Mouse (Mus musculus) G1E (cell line): ENCODE data around the gene Camkv. TPM values are rescaled to one million over a fixed set of nuclear protein-coding genes. Genes with fewer than 3 reads are reported as not detected.

Source experiments
- ATAC-seq: 2 replicates; pipeline ENCODE4 v1.8.0; 2016; ENCODE audit warnings: mild to moderate bottlenecking; ENCODE audit not compliant: insufficient number of reproducible peaks, poor library complexity, low FRiP score, severe bottlenecking; ENCODE audit errors: extremely low read depth
- DNase-seq: peaks from one replicate; pipeline ENCODE4 v3.0.0; 2012; ENCODE audit warnings: low spot score
- H3K27me3 ChIP-seq: 2 replicates; pipeline ENCODE4 v1.6.1; 2012; ENCODE audit warnings: mild to moderate bottlenecking, low read length, inconsistent platforms; ENCODE audit not compliant: insufficient read depth
- H3K36me3 ChIP-seq: replicated peaks from 2 replicates; pipeline ENCODE3; 2012; ENCODE audit warnings: mild to moderate bottlenecking, inconsistent platforms
- H3K4me1 ChIP-seq: 2 replicates; pipeline ENCODE4 v1.6.1; 2012; ENCODE audit warnings: low read depth, low read length, inconsistent platforms, mixed read lengths; ENCODE audit not compliant: insufficient read depth
- H3K4me3 ChIP-seq: 2 replicates; pipeline ENCODE4 v1.5.1; 2012; ENCODE audit warnings: low read depth, mild to moderate bottlenecking, inconsistent platforms, low read length, moderate library complexity, mixed read lengths
- H3K9me3 ChIP-seq: replicated peaks from 2 replicates; pipeline ENCODE4 v1.6.1; 2012; ENCODE audit warnings: inconsistent platforms
- CTCF ChIP-seq: IDR thresholded peaks from 2 replicates; pipeline ENCODE4 v1.5.1; 2012; ENCODE audit warnings: low read depth, low read length, inconsistent platforms, mixed read lengths
- GATA1 ChIP-seq: IDR thresholded peaks from 2 replicates; pipeline ENCODE4 v1.6.1; 2012; ENCODE audit warnings: borderline replicate concordance, low read length, inconsistent platforms, mixed read lengths
- GATA2 ChIP-seq: IDR thresholded peaks from 2 replicates; pipeline ENCODE4 v1.6.1; 2012; ENCODE audit warnings: low read depth, low read length, inconsistent platforms, borderline replicate concordance
- POLR2AphosphoS5 ChIP-seq: IDR thresholded peaks from 2 replicates; pipeline ENCODE4 v1.6.1; 2012; ENCODE audit warnings: low read depth, low read length, inconsistent platforms; ENCODE audit not compliant: insufficient replicate concordance
- TAL1 ChIP-seq: conservative IDR thresholded peaks from 2 replicates; pipeline ENCODE4 v1.6.1; 2012; ENCODE audit warnings: low read depth, low read length, inconsistent platforms, mixed read lengths
- polyA plus RNA-seq: library from polyadenylated mRNA; stranded (reverse); fragments of >175 nt; gene quantifications from 2 replicates; pipeline ENCODE4 v1.2.3, GENCODE M21; 2012
- total RNA-seq, 2 experiments: library from RNA; stranded (forward) in 1 of 2; stranded (reverse) in 1 of 2; fragments of 200-1000 nt in 1 of 2; fragments of >200 nt in 1 of 2; fragmentation: Nextera tagmentation in 1 of 2; gene quantifications; 2 replicates each; pipeline ENCODE4 v1.2.3; 2014 to 2017

Camkv gene
- total and polyA plus RNA-seq, 3 experiments, result 0.11 TPM; not detected in 2

DNA sequence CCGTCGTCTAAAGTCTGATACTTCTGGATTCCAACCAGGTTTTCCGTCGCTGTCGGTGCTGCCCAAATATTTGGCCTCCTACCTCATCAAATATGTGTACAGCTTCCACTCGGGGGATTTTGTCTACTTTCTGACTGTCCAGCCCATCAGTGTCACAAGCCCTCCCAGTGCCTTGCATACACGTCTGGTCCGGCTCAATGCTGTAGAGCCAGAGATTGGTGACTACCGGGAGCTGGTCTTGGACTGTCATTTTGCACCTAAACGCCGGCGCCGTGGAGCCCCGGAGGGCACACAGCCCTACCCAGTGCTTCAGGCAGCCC is 27.7 kb upstream of the Camkv start:
- no peak for TF ChIP-seq GATA1
- TF ChIP-seq GATA2, result no peak
- TF ChIP-seq POLR2AphosphoS5, result no peak
- no peak for TF ChIP-seq CTCF
- TF ChIP-seq TAL1, result no peak
- Histone ChIP-seq H3K4me1 (peaks cover 27% of the 10 kb centered on the region), H3K27me3 (peaks cover 50% of the 10 kb centered on the region), H3K9me3 (no peaks in the 10 kb centered on the region), H3K36me3 (peaks cover 7% of the 10 kb centered on the region), H3K4me3 (no peak overlapping the region)
- DNase-seq (no peak), ATAC-seq (no peak)

DNA sequence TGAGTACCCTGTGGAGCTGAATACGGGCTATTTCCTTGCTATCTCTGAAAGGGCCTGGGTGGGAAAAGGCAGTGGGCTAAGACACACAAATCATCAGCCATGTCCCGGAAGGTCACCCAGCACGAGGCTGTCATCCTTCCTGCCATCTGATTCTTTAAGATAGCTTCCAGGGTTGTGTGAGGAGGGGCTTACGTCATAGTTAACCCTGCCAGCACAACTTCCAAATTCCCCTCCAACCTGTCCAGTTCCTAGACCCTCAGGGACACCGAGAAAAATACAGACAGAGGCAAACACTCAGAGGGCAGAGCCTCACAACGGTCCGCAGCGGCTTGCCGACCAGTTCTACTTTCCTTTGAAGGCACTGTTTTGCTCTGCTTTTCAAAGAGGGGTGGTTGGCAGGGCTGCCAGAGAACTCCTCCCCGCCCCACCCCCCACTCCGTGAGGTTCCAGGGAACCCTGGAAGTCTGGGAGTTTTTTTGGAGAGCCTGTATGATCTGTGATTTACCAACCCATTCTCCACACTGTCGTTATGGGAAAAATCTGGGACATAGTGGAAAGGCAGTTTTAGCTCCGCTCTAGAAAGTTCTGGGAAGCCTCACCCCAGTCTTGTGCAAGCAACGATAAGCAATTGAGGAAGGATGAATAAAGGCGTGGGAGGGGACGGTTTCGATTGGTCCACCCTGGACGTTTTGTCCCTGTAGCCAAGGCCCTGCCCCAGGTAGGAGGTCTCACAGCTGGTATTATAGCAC is 26.9 kb upstream of the Camkv start:
- ATAC-seq (no peak), DNase-seq (no peak)
- TF ChIP-seq GATA1, result no peak
- no peak for TF ChIP-seq CTCF
- TF ChIP-seq POLR2AphosphoS5, result no peak
- no peak for TF ChIP-seq GATA2
- no peak for TF ChIP-seq TAL1
- H3K36me3 ChIP-seq, result no peaks in the 10 kb centered on the region
- H3K9me3 ChIP-seq, result no peaks in the 10 kb centered on the region
- H3K4me3 ChIP-seq, result no peak overlapping the region
- peaks cover 59% of the 10 kb centered on the region for H3K27me3 ChIP-seq
- H3K4me1 ChIP-seq, result peaks cover 27% of the 10 kb centered on the region

GRCm38 (mm10) chr9:107910025-107910769 is 25.3 kb upstream of the Camkv start:
- peaks cover 73% of the 10 kb centered on the region for H3K27me3 ChIP-seq
- no peaks in the 10 kb centered on the region for H3K9me3 ChIP-seq
- ATAC-seq (no peak), DNase-seq (no peak)
- no peaks in the 10 kb centered on the region for H3K36me3 ChIP-seq
- peaks cover 27% of the 10 kb centered on the region for H3K4me1 ChIP-seq
- TF ChIP-seq POLR2AphosphoS5 (no peak), CTCF (no peak), GATA1 (no peak), TAL1 (no peak), GATA2 (no peak)
- H3K4me3 ChIP-seq, result no peak overlapping the region

- Histone ChIP-seq H3K4me3 (no peak overlapping the region), H3K27me3 (peaks cover 94% of the 10 kb centered on the region), H3K36me3 (no peaks in the 10 kb centered on the region), H3K4me1 (no peaks in the 10 kb centered on the region), H3K9me3 (no peaks in the 10 kb centered on the region)
- TF ChIP-seq TAL1, result no peak
- no peak for TF ChIP-seq CTCF
- no peak for DNase-seq
- no peak for ATAC-seq
Measured at GRCm38 (mm10) chr9:107914764-107915420, 20.6 kb upstream of the Camkv start.

DNA sequence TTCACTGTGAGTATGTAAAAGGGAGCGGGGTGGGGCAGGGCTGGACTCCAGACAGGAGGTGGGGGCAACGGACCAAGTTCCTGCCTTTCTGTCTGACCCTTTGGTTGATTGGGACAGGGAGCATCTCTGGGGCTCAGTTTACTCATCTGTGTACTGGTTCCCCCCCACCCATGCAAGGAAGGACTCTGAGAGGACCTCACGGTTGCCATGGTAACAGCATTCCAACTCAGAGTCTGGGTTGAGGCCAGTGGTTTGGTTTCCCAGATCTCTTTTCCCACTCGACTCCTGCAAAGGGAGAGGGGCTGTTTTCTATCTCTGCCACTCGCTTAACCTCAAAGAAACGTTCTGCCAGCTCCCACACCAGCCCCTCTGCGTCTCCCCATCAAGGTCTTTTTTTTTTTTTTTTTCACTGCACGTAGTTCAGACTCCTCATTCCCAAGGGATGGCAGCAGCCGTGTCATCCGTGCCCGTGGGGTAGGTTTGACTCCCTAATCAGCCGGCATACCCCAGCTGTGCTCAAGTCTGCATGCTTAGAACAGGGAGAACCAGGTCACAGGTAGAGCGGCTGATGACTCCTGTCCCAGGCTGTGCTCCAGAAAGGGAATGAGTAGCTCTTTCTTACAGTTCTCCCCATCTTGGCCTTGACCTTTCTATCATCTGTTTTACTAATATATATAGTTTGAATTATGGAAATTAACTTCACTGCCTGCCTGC is 17.4 kb upstream of the Camkv start:
- ATAC-seq (no peak), DNase-seq (no peak)
- Histone ChIP-seq H3K9me3 (no peaks in the 10 kb centered on the region), H3K36me3 (no peaks in the 10 kb centered on the region), H3K27me3 (peaks cover 84% of the 10 kb centered on the region), H3K4me3 (no peak overlapping the region), H3K4me1 (no peaks in the 10 kb centered on the region; the same call in 1 of the 2 replicates)
- TF ChIP-seq POLR2AphosphoS5 (no peak), GATA1 (no peak), GATA2 (no peak), CTCF (no peak), TAL1 (no peak)

- Histone ChIP-seq H3K36me3 (no peaks in the 10 kb centered on the region), H3K4me3 (no peak overlapping the region), H3K27me3 (peaks cover 85% of the 10 kb centered on the region), H3K4me1 (no peaks in the 10 kb centered on the region; the same call in 1 of the 2 replicates), H3K9me3 (no peaks in the 10 kb centered on the region)
- DNase-seq (no peak), ATAC-seq (no peak)
- TF ChIP-seq POLR2AphosphoS5, result no peak
- no peak for TF ChIP-seq TAL1
- TF ChIP-seq GATA2, result no peak
- no peak for TF ChIP-seq GATA1
- no peak for TF ChIP-seq CTCF
Measured at GRCm38 (mm10) chr9:107918884-107919283, 16.6 kb upstream of the Camkv start.
